Mouse (Mus musculus) liver, postnatal 0 days (tissue): ENCODE measurements around the gene Ftsj1.

Experiments
- CTCF ChIP-seq: sonication (generic); IDR thresholded peaks from 2 replicates; pipeline ENCODE4 v1.5.1; 2016; ENCODE audit warnings: antibody characterized with exemption, low read depth
- EP300 ChIP-seq: IDR thresholded peaks from 2 replicates; pipeline ENCODE4 v1.6.1; 2016; ENCODE audit warnings: antibody characterized with exemption, low read depth, mild to moderate bottlenecking

DNA sequence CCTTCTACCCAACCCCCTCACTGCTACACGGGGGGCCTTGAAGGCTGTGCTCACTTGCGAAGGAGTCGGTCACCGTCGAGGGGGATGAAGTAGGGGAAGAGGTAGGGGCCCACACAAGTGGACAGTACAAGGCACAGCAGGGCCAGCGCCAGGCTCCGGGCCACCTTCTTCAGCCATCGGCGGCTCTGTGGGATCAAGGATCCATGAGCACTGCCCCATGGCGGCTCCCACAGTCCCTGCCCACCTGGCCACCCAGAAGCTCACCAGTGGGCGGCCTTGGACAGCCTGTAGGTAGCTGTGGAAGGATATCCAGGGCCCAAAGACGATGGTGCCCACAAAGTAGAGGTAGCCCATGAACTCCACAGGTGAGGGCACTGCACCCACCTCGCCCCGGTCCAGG lies 49.1 kb downstream of the Ftsj1 start:
- TF ChIP-seq CTCF (no peak), EP300 (no peak)
